Mouse (Mus musculus) erythroid progenitor cell, adult 5-6 weeks (primary cell): ENCODE results near the gene Ppif. TPM values are rescaled to one million over a fixed set of nuclear protein-coding genes. Genes with fewer than 3 reads are reported as not detected.

Experiments used
- ATAC-seq: replicated peaks from 2 replicates; pipeline ENCODE4 v1.8.0; 2016; ENCODE audit warnings: moderate number of reproducible peaks, mild to moderate bottlenecking, moderate TSS enrichment, inconsistent platforms; ENCODE audit not compliant: poor library complexity, low FRiP score, severe bottlenecking
- total RNA-seq, 2 experiments: library from RNA; stranded (forward) in 1 of 2; stranded (reverse) in 1 of 2; fragments of 150-400 nt in 1 of 2; fragments of 186-747, 209-891 nt in 1 of 2; gene quantifications; 2 replicates each; pipeline versions ENCODE4 v1.2.3 to v1.2.4; 2015 to 2017; ENCODE audit warnings: low replicate concordance in 2 of 2

The Ppif gene
- total RNA-seq, 2 experiments from 2014 or later: 0.91 to 4.2 TPM

- ATAC-seq: peak; percentile 53; the same call in 1 of the 2 replicates
Measured at GRCm38 (mm10) chr14:25726226-25727148, 32.5 kb downstream of the Ppif start.

GRCm38 (mm10) chr14:25727149-25727510 lies 33.2 kb downstream of the Ppif start:
- ATAC-seq: 0 out of 2 replicates have a peak, but pooled peaks have one; percentile 42

DNA sequence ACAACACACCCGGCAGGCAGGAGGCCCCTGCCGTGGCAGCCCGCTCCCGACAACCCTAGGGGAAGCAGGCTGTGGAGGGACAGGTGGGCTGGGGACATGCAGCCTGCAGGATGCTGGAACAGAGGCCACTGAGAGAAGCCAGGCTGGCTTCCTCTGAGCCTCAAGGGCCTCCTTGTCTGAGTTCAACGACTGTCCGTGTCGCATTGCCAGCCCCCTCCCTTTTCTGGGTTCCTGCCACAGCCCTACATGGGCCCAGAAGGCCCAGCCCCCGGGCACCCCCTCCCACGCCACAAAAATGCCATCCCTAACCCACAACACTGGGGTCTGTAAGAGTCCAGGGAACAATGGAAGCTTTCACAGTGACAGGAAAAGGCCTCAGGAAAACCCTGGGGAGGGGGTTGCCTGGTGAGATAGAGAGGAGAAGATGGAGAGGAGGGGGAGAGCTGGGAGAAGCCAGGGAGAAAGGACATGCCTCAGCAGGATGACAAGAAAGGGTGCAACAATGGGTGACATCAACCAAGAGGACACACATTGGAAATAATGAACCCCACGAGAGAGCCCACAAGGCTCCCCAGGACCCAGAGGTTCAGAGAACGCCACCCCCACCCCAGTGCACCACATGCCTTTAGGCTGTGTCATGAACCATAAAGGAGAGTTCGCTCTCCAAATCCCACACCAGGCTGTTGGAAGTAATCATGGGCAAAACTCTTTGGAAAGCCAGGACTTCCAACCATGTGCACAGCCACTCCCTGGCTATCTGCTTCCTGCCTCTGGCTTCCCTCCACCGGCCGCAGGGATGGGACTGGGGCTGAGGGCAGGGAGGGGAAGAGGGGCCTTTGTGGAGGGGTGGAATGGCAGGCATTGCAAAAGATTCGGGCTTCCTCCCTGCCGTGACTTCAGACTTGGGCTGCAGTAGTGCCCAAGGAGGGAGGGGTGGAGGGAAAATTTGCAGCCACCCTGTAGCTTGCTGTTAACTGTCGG lies 41.1 kb downstream of the Ppif start:
- no peak for ATAC-seq

DNA sequence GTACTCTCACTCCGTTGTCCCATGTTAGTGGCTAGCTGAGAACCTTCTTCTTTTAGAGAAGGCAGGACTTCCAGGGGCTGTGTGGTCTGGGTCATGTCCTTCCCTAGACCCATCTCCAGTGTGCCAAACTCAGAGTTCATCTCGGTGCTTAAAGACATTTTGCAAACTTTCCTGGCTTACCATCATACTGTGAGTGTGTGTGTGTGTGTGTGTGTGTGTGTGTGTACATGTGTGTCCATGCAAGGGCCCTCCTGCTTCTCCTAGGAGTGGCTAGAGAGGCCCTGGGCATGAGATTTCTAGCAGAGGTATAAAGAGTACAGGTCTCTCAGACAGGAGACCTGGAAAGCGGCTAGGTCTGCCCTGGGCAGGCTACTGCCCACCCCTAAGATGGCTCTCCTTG lies 42.2 kb downstream of the Ppif start:
- ATAC-seq: no peak

DNA sequence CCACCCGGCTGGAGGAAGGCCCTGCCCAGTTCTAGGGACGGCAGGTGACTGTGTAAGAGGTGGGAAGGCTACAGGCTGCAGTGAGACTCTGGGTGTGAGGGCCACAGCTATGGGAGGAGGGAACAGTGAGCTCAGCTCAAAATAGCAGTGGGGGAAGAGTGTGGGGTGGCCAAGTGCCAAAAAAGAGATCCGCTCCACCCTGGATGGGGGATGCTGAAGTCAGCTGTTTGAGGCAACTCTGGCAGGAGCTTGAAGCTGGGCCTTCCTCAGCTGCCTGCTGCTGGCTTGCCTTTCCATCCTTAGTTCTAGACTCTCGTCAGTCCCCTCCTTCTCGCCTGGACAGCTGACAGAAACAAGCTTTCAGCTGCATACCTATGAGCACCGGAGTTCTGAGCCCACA lies 42.6 kb downstream of the Ppif start:
- no peak for ATAC-seq

- ATAC-seq: no peak
Measured at GRCm38 (mm10) chr14:25738591-25739001, 44.6 kb downstream of the Ppif start.

DNA sequence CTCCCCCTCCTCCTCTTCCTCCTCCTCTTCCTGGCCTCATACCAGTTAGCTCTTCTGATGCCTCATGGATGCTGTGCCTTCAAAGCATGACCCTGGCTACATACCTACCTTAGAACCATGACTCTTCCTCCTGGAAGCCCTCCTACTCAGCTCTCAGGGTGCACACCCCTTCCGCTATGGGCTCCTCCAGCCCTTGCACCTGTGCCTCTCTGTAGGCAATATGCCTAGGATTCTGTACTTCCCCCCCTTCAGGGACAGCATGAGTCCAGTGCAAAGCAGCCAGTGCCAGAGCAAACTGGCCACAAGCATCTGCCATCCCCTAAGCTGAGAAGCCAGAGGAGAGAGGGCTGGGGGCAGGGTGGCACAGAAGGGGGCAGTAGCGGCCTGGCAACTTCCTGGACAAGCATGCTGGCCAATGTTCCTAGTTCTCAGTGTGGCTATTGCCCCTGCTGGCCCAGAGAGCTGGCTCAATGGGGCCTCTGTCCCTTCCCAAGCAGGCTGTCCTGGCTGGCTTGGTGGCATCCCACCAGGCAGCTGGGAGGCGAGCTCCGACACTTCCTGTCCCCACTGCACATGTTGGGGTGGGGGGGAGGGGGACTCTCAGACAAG lies 46.1 kb downstream of the Ppif start:
- ATAC-seq: no peak

DNA sequence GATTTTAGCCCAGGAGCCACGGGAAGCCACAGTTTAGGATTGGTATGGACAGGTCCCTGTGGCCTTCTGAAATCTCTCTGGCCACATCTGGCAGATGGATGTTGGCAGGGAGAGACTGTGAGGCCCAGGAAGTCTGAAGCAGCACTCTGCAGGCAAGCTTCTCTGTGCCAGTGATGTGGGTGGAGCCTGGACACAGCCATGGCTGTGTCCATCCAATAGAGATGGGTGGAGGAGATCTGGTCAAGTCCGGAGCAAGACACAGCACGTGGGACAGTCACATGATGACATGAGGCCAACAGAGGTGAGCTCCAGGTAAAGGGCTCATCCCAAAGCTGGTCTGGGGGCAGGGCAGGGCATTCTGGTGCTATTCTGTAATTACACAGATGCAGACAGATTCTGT lies 47.3 kb downstream of the Ppif start:
- no peak for ATAC-seq

GRCm38 (mm10) chr14:25741840-25742367 lies 48.0 kb downstream of the Ppif start:
- no peak for ATAC-seq

- ATAC-seq: no peak
Measured at GRCm38 (mm10) chr14:25742943-25743342, 49.0 kb downstream of the Ppif start.

GRCm38 (mm10) chr14:25745365-25746184 lies 51.6 kb downstream of the Ppif start:
- no peak for ATAC-seq

DNA sequence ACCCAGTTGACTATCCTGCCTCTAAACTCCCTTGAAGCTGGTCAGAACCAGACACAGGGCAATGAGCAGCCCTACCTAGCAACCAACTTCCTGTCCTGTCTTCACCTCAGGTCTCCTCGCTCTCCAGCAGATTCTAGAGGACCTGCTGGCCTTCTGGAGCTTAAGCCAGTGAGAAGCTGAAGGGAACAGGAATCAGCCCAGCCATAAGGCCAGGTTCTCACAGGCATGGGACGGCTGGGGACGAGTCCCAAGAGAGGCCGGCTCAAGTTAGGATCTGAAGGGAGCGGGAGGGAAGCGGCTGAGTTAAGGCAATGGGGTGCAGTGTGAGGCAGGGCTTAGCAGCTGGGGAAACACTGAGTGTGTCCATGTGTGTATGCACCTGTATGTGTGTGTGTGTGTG lies 52.4 kb downstream of the Ppif start:
- no peak for ATAC-seq

- ATAC-seq: no peak
Measured at GRCm38 (mm10) chr14:25746971-25747945, 53.3 kb downstream of the Ppif start.

- ATAC-seq: no peak
Measured at GRCm38 (mm10) chr14:25747996-25748756, 54.2 kb downstream of the Ppif start.

- ATAC-seq: no peak
Measured at GRCm38 (mm10) chr14:25749143-25749909, 55.4 kb downstream of the Ppif start.
